Mouse (Mus musculus): ENCODE measurements around the gene Mpzl3. TPM values are rescaled to one million over a fixed set of nuclear protein-coding genes. Genes with fewer than 3 reads are reported as not detected.

Mpzl3 gene
- polyA plus RNA-seq, 1 experiment from 2014 or later = 1.9 TPM

Other genes with a start within 250 kb of the Mpzl3 start
- gene Kmt2a, start 173.9 kb upstream of the Mpzl3 start, polyA plus RNA-seq (2016; fragmentation: Nextera tagmentation; extraction: Ambion mirVana) = 25.3 and 29.6 TPM in 2 replicates
- 602 and 611 TPM in 2 replicates for gene Atp5l, start 134.4 kb upstream of the Mpzl3 start, polyA plus RNA-seq (2016; fragmentation: Nextera tagmentation; extraction: Ambion mirVana)
- 34.0 and 34.3 TPM in 2 replicates for gene Ube4a, start 89.6 kb upstream of the Mpzl3 start, polyA plus RNA-seq (2016; fragmentation: Nextera tagmentation; extraction: Ambion mirVana)
- gene Cd3g, start 74.8 kb upstream of the Mpzl3 start, polyA plus RNA-seq (2016; fragmentation: Nextera tagmentation; extraction: Ambion mirVana) = 0.25 TPM in 1 of 2 replicates, not detected in the other
- gene Cd3d, start 73.4 kb upstream of the Mpzl3 start, polyA plus RNA-seq (2016; fragmentation: Nextera tagmentation; extraction: Ambion mirVana) = not detected in 2 replicates
- gene Cd3e, start 45.6 kb upstream of the Mpzl3 start, polyA plus RNA-seq (2016; fragmentation: Nextera tagmentation; extraction: Ambion mirVana) = not detected in 2 replicates
- 1.6 and 1.8 TPM in 2 replicates for gene Mpzl2, start 15.4 kb upstream of the Mpzl3 start, polyA plus RNA-seq (2016; fragmentation: Nextera tagmentation; extraction: Ambion mirVana)
- 0.10 and 0.49 TPM in 2 replicates for gene Jaml, start 24.0 kb downstream of the Mpzl3 start, polyA plus RNA-seq (2016; fragmentation: Nextera tagmentation; extraction: Ambion mirVana)
- 4.2 and 4.8 TPM in 2 replicates for gene Scn2b, start 62.6 kb downstream of the Mpzl3 start, polyA plus RNA-seq (2016; fragmentation: Nextera tagmentation; extraction: Ambion mirVana)
- gene Scn4b, start 83.2 kb downstream of the Mpzl3 start, polyA plus RNA-seq (2016; fragmentation: Nextera tagmentation; extraction: Ambion mirVana) = 0.18 and 0.27 TPM in 2 replicates
- gene BC049352, start 126.8 kb downstream of the Mpzl3 start, polyA plus RNA-seq (2016; fragmentation: Nextera tagmentation; extraction: Ambion mirVana) = not detected in 2 replicates
- 0.08 TPM in 1 of 2 replicates, not detected in the other for gene Tmprss4, start 148.9 kb downstream of the Mpzl3 start, polyA plus RNA-seq (2016; fragmentation: Nextera tagmentation; extraction: Ambion mirVana)
- gene Il10ra, start 214.0 kb downstream of the Mpzl3 start, polyA plus RNA-seq (2016; fragmentation: Nextera tagmentation; extraction: Ambion mirVana) = 0.72 and 1.2 TPM in 2 replicates